Mouse (Mus musculus) E14TG2a.4 (cell line): Measurements from ENCODE around the gene Tmed3.

Experiments used
- CTCF ChIP-seq: conservative IDR thresholded peaks from 2 replicates; pipeline ENCODE4 v1.5.1; 2014; ENCODE audit warnings: low read length
- NANOG ChIP-seq: IDR thresholded peaks from 2 replicates; pipeline ENCODE4 v1.6.1; 2014; ENCODE audit warnings: borderline replicate concordance, low read length, mixed read lengths
- POU5F1 ChIP-seq: IDR thresholded peaks from 2 replicates; pipeline ENCODE4 v1.6.1; 2014; ENCODE audit warnings: low read length, borderline replicate concordance

GRCm38 (mm10) chr9:89678974-89679373 is 25.9 kb downstream of the Tmed3 start:
- TF ChIP-seq CTCF (peak; percentile 38), POU5F1 (no peak), NANOG (no peak)
